Mouse (Mus musculus): ENCODE results near the gene Zfp598.

Zfp598 gene

DNA sequence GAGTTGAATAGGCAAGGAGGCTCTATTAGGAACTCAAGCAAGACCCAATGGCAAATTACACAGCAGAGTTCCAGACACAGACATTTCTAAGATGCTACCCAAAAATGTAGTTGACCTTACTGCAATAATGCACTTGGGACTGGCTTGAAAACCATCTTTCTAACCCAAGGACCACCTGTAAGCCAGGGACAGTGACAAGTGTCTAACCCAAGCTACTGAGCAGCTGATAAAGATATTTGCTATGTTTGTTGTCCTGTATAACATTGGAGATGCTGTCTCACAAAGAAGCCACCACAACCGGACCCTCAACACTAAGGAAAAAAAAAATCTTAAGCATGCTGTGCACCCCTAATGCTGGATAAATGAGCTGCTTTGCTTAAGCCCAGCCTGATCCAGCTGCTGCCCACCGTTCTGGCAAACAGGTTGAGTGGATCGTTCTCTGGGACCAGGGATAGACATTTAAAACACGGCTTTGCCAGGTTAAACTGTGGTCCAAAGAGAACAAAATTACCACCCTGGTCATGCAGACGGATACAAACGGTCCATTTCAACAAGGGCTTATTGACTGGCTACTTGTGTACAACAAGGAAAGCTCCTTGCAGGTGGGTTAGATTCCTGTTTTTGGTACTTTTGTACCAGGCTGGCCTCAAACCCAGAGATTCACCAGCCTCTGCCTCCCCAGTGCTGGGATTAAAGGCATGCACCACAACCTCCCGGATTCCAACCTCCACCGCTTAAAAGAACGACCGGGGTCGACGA lies 53.8 kb downstream of the Zfp598 start:
- no peak for DNase-seq

DNA sequence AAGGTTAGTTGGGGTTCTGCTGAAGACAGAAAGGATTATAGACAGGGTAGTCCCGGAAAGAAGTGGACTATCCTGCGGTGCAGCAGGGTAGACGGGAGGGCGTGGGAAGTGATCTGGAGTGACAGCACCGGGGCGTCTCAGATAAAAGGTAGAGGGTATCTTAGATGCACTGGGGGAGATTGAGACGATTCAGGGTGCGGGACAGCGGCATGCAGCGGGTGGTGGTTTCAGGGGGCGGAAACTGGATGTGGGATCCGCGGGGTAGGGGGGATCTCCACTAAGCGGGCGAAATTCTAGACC lies 54.3 kb downstream of the Zfp598 start:
- no peak for DNase-seq

DNA sequence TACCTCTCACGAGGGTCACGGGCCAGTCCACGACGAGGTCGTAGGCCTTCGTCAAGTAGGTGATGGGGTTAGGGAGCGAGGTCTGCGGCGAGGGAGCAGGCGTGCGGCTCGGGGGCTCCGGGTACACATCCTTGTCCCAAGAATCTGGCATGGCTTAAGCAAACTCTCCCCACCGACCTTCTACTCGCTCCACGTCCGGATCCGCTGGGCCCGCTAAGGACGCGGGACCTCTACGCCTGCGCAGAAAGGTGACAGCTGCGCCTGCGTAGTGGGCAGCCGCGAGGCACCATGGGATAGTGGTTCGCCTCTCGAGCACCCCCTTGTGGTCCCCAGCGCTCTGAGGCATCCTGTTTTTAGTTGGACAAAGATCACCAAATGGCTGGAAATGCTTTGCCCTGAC lies 54.7 kb downstream of the Zfp598 start, which contains the start of gene Ndufb10:
Gene Ndufb10 (minus strand): TSS at position 295 of the 400 bp plus-strand sequence.
- DNase-seq: peak; percentile 99

DNA sequence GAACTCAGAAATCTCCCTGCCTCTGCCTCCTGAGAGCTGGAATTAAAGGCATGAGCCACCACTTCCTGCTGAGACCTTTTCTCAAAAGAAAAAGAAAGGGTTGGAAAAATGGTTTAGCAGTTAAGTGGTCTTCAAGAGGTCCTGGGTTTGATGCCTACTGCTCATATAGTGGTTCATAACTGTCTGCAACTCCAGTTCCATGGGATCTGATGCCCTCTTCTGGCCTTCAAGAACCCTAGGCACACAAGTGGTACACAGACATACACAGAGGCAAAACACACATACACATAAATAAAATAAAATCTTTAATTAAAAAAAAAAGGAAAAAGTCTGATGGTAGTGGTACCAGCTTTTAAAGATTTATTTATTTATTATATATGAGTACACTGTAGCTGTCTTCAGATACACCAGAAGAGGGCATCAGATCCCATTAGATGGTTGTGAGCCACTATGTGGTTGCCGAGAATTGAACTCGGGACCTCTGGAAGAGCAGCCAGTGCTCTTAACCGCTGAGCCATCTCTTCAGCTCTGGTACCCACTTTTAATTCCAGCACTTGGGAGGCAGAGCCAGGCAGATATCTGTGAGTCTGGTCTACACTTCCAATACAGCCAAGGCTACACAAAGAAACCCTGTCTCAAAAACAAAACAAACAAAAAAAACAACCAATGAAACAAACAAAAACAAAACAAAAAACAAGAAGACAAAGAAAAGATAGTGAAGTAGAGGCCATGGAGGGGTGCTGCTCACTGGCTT lies 56.3 kb downstream of the Zfp598 start:
- DNase-seq: no peak

DNA sequence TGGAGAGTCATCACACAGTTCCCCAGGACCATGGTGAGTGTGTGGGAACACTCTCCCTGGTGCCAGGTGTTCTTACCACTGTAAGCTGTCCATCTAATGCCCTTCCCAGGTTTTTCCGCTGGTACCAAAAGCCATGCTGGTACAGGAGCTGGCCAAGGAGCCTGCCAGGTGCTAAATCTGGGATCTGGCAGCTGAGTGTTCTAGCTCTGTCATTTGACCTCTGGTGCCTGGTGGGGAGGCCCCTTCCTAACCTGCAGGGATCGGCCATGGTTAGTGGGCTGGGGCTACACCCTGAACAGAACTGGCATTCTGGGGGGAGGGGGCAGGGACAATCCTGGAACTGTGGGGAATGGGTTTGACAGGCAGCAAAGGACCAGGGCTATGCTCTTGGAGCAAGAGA lies 58.1 kb downstream of the Zfp598 start, which contains the start of gene Rpl3l:
Gene Rpl3l (plus strand): TSS at position 203 of the 400 bp plus-strand sequence.
- no peak for DNase-seq

DNA sequence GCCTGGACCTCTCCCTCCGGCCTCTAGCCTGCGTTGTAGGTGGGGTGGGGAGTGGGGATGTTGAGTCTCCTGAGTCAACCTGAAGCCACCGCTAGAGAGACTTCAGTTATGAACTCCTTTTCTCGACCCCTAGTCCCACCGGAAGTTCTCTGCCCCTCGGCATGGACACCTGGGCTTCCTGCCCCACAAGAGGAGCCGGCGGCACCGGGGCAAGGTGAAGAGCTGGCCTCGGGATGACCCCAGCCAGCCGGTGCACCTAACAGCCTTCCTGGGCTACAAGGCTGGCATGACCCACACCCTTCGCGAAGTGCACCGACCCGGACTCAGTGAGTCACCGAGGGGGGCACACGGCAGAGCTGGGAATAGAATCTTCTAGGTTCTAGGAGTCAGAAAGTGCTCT lies 58.7 kb downstream of the Zfp598 start:
- DNase-seq: no peak

DNA sequence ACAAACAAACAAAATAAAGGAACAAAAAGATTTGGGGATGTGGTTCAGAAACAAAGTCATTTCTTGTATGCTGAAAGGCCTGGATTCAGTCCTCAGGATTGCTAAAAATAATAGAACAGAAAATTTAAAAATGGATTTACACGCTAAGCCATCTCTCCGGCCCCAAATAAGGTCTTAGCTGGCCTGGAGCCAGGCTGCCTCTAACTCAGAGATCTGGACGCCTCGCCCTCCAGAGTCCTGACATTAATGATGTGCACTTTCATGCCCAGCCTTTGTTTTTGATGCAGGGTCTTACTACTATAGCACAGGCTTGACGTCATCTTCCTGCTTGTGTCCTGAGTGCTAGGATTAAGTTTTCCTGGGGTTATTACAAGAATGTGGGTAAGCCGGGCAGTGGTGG lies 59.6 kb downstream of the Zfp598 start:
- DNase-seq: no peak

DNA sequence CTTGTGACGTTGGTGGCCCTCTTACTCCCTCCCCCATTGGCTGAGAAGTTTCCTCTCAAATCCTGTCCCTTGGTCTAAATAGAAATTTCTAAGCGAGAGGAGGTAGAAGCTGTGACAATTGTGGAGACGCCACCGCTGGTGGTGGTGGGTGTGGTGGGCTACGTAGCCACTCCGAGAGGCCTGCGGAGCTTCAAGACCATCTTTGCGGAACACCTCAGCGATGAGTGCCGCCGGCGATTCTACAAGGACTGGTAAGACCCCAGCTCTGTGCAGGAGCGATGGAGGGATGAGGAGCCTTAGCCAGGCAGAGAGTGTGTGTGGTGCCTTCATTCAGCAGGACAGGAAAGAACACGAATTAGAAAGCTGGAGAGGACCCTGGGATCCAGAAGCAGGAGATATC lies 61.3 kb downstream of the Zfp598 start:
- no peak for DNase-seq

Measured in kidney, postnatal 4 days (tissue).